Mouse (Mus musculus): Measurements from ENCODE around the gene Plcd3. TPM values are rescaled to one million over a fixed set of nuclear protein-coding genes. Genes with fewer than 3 reads are reported as not detected.
A peak's percentile ranks its signal among the peaks of the same experiment; 100 is the strongest.

Plcd3 gene
- total RNA-seq, 1 experiment from 2014 or later: not detected

GRCm38 (mm10) chr11:103042828-103043227, 58.6 kb downstream of the Plcd3 start:
- no peak for ATAC-seq (replicated peaks; ENCODE audit: insufficient number of reproducible peaks, low FRiP score, low TSS enrichment, poor library complexity, severe bottlenecking)

- ATAC-seq (replicated peaks; ENCODE audit: insufficient number of reproducible peaks, low FRiP score, low TSS enrichment, poor library complexity, severe bottlenecking): no peak
Measured at GRCm38 (mm10) chr11:103038037-103038436, 63.4 kb downstream of the Plcd3 start.

- no peak for ATAC-seq (replicated peaks; ENCODE audit: insufficient number of reproducible peaks, low FRiP score, low TSS enrichment, poor library complexity, severe bottlenecking)
Measured at GRCm38 (mm10) chr11:103036881-103037465, 64.5 kb downstream of the Plcd3 start.

GRCm38 (mm10) chr11:103035007-103035406, 66.5 kb downstream of the Plcd3 start:
- ATAC-seq (replicated peaks; ENCODE audit: insufficient number of reproducible peaks, low FRiP score, low TSS enrichment, poor library complexity, severe bottlenecking): no peak

- no peak for ATAC-seq (replicated peaks; ENCODE audit: insufficient number of reproducible peaks, low FRiP score, low TSS enrichment, poor library complexity, severe bottlenecking)
Measured at GRCm38 (mm10) chr11:103033030-103033429, 68.4 kb downstream of the Plcd3 start.

GRCm38 (mm10) chr11:103028176-103028891, 73.1 kb downstream of the Plcd3 start, which contains the start of the genes Nmt1 and Dcakd:
Nmt1 (plus strand) TSS chr11:103028190.
Dcakd (minus strand) TSS chr11:103028333.
- peak; percentile 85 for ATAC-seq (replicated peaks; ENCODE audit: insufficient number of reproducible peaks, low FRiP score, low TSS enrichment, poor library complexity, severe bottlenecking)

GRCm38 (mm10) chr11:103027570-103028175, 73.8 kb downstream of the Plcd3 start:
- ATAC-seq (replicated peaks; ENCODE audit: insufficient number of reproducible peaks, low FRiP score, low TSS enrichment, poor library complexity, severe bottlenecking): peak; percentile 37

- ATAC-seq (replicated peaks; ENCODE audit: insufficient number of reproducible peaks, low FRiP score, low TSS enrichment, poor library complexity, severe bottlenecking): peak; percentile 52
Measured at GRCm38 (mm10) chr11:103026901-103027300, 74.6 kb downstream of the Plcd3 start.

- no peak for ATAC-seq (replicated peaks; ENCODE audit: insufficient number of reproducible peaks, low FRiP score, low TSS enrichment, poor library complexity, severe bottlenecking)
Measured at GRCm38 (mm10) chr11:103023974-103024373, 77.5 kb downstream of the Plcd3 start.

GRCm38 (mm10) chr11:103020713-103021335, 80.6 kb downstream of the Plcd3 start:
- ATAC-seq (replicated peaks; ENCODE audit: insufficient number of reproducible peaks, low FRiP score, low TSS enrichment, poor library complexity, severe bottlenecking): no peak

Other genes starting within 250 kb of the Plcd3 start
- 67.8 to 73.5 TPM (median 72.3 TPM) in 3 replicates for gene Eftud2, start 220.7 kb downstream of the Plcd3 start, total RNA-seq (2017)
- gene Ccdc103, start 220.5 kb downstream of the Plcd3 start, total RNA-seq (2017): not detected in 3 replicates
- not detected in 3 replicates for gene Fam187a, start 216.5 kb downstream of the Plcd3 start, total RNA-seq (2017)
- gene Gfap, start 200.7 kb downstream of the Plcd3 start, total RNA-seq (2017): not detected in 3 replicates
- 0.19 TPM in 1 of 3 replicates, not detected in the others for gene Kif18b, start 176.5 kb downstream of the Plcd3 start, total RNA-seq (2017)
- gene C1ql1, start 155.0 kb downstream of the Plcd3 start, total RNA-seq (2017): not detected in 3 replicates
- gene Nmt1, start 73.5 kb downstream of the Plcd3 start, total RNA-seq (2017): 54.9 to 60.7 TPM (median 55.9 TPM) in 3 replicates
- gene Dcakd, start 73.3 kb downstream of the Plcd3 start, total RNA-seq (2017): 15.5 to 32.4 TPM (median 15.8 TPM) in 3 replicates
- 21.8 to 32.6 TPM (median 28.3 TPM) in 3 replicates for gene Acbd4, start within 50 bp of the Plcd3 start, total RNA-seq (2017)
- gene Hexim1, start 14.6 kb upstream of the Plcd3 start, total RNA-seq (2017): 90.9 to 99.4 TPM (median 96.2 TPM) in 3 replicates
- 0.87 to 2.5 TPM in 2 of 3 replicates, not detected in the other for gene Hexim2, start 30.8 kb upstream of the Plcd3 start, total RNA-seq (2017)
- gene Fmnl1, start 69.4 kb upstream of the Plcd3 start, total RNA-seq (2017): 189 to 455 TPM (median 252 TPM) in 3 replicates
- not detected in 3 replicates for gene 1700023F06Rik, start 106.9 kb upstream of the Plcd3 start, total RNA-seq (2017)
- not detected in 3 replicates for gene Spata32, start 116.8 kb upstream of the Plcd3 start, total RNA-seq (2017)
- 72.0 to 89.0 TPM (median 88.0 TPM) in 3 replicates for gene Map3k14, start 165.8 kb upstream of the Plcd3 start, total RNA-seq (2017)